Mouse (Mus musculus) ES-Bruce4 (cell line): ENCODE data around the gene Hddc3.

Experiments
- CTCF ChIP-seq: IDR thresholded peaks from one replicate; pipeline ENCODE4 v1.8.1; 2011; ENCODE audit warnings: low read depth, low read length
- EP300 ChIP-seq: IDR thresholded peaks from 2 replicates; pipeline ENCODE4 v1.6.1; 2011; ENCODE audit warnings: low read depth, low read length; ENCODE audit not compliant: insufficient read depth
- POLR2A ChIP-seq: IDR thresholded peaks from one replicate; pipeline ENCODE4 v1.8.1; 2011; ENCODE audit warnings: low read length; ENCODE audit not compliant: insufficient read depth

- TF ChIP-seq EP300 (no peak), POLR2A (no peak), CTCF (no peak)
Measured at GRCm38 (mm10) chr7:80365759-80366158, 22.9 kb downstream of the Hddc3 start.
